Mouse (Mus musculus) kidney, embryonic 14.5 days (tissue): ENCODE results near the gene Nphp4. TPM values are rescaled to one million over a fixed set of nuclear protein-coding genes. Genes with fewer than 3 reads are reported as not detected.

Experiments
- ATAC-seq: fragments of 200-750 bp; cut with Nextera tagmentation; 2 replicates; pipeline ENCODE4 v1.8.0; 2017; ENCODE audit warnings: moderate number of reproducible peaks, mild to moderate bottlenecking, moderate TSS enrichment, moderate library complexity; ENCODE audit not compliant: low FRiP score, low TSS enrichment
- H3K27ac ChIP-seq: fragments of 300-500 bp; sonication (generic); 2 replicates; pipeline ENCODE4 v1.5.1; 2014; ENCODE audit warnings: low read depth, mild to moderate bottlenecking, low read length, moderate library complexity, mixed read lengths
- H3K27me3 ChIP-seq: fragments of 300-500 bp; sonication (generic); 2 replicates; pipeline ENCODE4 v1.6.1; 2014; ENCODE audit warnings: mild to moderate bottlenecking, low read length; ENCODE audit not compliant: control insufficient read depth, insufficient read depth
- H3K36me3 ChIP-seq: fragments of 300-500 bp; sonication (generic); 2 replicates; pipeline ENCODE4 v1.6.1; 2014; ENCODE audit warnings: low read length, mixed read lengths; ENCODE audit not compliant: control insufficient read depth, insufficient read depth
- H3K4me1 ChIP-seq: fragments of 300-500 bp; sonication (generic); 2 replicates; pipeline ENCODE4 v1.6.1; 2014; ENCODE audit warnings: low read length, mixed read lengths; ENCODE audit not compliant: control insufficient read depth, insufficient read depth
- H3K4me2 ChIP-seq: fragments of 300-500 bp; sonication (generic); replicated peaks from 2 replicates; pipeline ENCODE4 v1.6.1; 2014; ENCODE audit warnings: low read depth, mild to moderate bottlenecking, low read length
- H3K4me3 ChIP-seq: fragments of 300-500 bp; sonication (generic); 2 replicates; pipeline ENCODE4 v1.5.1; 2014; ENCODE audit warnings: mild to moderate bottlenecking, low read length
- H3K9ac ChIP-seq: fragments of 300-500 bp; sonication (generic); 2 replicates; pipeline ENCODE4 v1.6.1; 2014; ENCODE audit warnings: low read depth, mild to moderate bottlenecking, low read length, moderate library complexity
- H3K9me3 ChIP-seq: fragments of 300-500 bp; sonication (generic); 2 replicates; pipeline ENCODE4 v1.6.1; 2016; ENCODE audit warnings: low read length; ENCODE audit not compliant: control insufficient read depth
- WGBS: fragments of 180-500 bp; shearing (Covaris S2); extraction: QIAGEN DNeasy Blood & Tissue Kit; methylation state at CpG from one replicate; pipeline ENCODE4 v1.1.7; 2014; 5-methylcytosine and 5-hydroxymethylcytosine counted together
- polyA plus RNA-seq: library from polyadenylated mRNA; unstranded; fragments of >200 nt; fragmentation: Nextera tagmentation; extraction: Ambion mirVana; gene quantifications from 2 replicates; pipeline ENCODE4 v1.2.1, GENCODE M21; 2014

The Nphp4 gene
- polyA plus RNA-seq, 1 experiment from 2014 or later, result 3.7 TPM

- H3K9me3 ChIP-seq, result 0 out of 2 replicates have a peak, but pooled peaks cover 2% of the 10 kb centered on the region
- no peaks in the 10 kb centered on the region for H3K4me1 ChIP-seq
- ATAC-seq, result no peak
- H3K4me2 ChIP-seq, result no peak overlapping the region
- no peaks in the 10 kb centered on the region for H3K27me3 ChIP-seq
- peaks cover 7% of the 10 kb centered on the region; the same call in 1 of the 2 replicates for H3K36me3 ChIP-seq
- H3K4me3 ChIP-seq, result no peak overlapping the region
- no peak overlapping the region for H3K27ac ChIP-seq
- no peak overlapping the region for H3K9ac ChIP-seq
- 51% methylated on average over 20 of the region's 20 CpGs for WGBS
These were observed 17.9 kb downstream of the Nphp4 start for GRCm38 (mm10) chr4:152494360-152494879.

- Histone ChIP-seq H3K4me1 (no peaks in the 10 kb centered on the region), H3K36me3 (no peaks in the 10 kb centered on the region), H3K4me3 (no peak overlapping the region), H3K27ac (no peak overlapping the region), H3K27me3 (no peaks in the 10 kb centered on the region), H3K4me2 (no peak overlapping the region), H3K9me3 (no peaks in the 10 kb centered on the region), H3K9ac (no peak overlapping the region)
- no peak for ATAC-seq
- 40% methylated on average over 18 of the region's 18 CpGs for WGBS
These were observed 35.9 kb downstream of the Nphp4 start for GRCm38 (mm10) chr4:152512221-152512925.

GRCm38 (mm10) chr4:152514884-152515283 lies 38.4 kb downstream of the Nphp4 start:
- no peak overlapping the region for H3K27ac ChIP-seq
- ATAC-seq, result no peak
- H3K36me3 ChIP-seq, result no peaks in the 10 kb centered on the region
- no peak overlapping the region for H3K4me3 ChIP-seq
- H3K27me3 ChIP-seq, result no peaks in the 10 kb centered on the region
- no peaks in the 10 kb centered on the region for H3K9me3 ChIP-seq
- WGBS, result 65% methylated on average over 7 of the region's 7 CpGs
- no peak overlapping the region for H3K4me2 ChIP-seq
- no peaks in the 10 kb centered on the region for H3K4me1 ChIP-seq
- H3K9ac ChIP-seq, result no peak overlapping the region

- H3K27me3 ChIP-seq, result no peaks in the 10 kb centered on the region
- no peak for ATAC-seq
- 52% methylated on average over 10 of the region's 10 CpGs for WGBS
- H3K36me3 ChIP-seq, result no peaks in the 10 kb centered on the region
- H3K9me3 ChIP-seq, result no peaks in the 10 kb centered on the region
- no peak overlapping the region for H3K4me2 ChIP-seq
- H3K4me3 ChIP-seq, result no peak overlapping the region
- H3K4me1 ChIP-seq, result no peaks in the 10 kb centered on the region
- no peak overlapping the region for H3K27ac ChIP-seq
- H3K9ac ChIP-seq, result no peak overlapping the region
These were observed 42.6 kb downstream of the Nphp4 start for GRCm38 (mm10) chr4:152519106-152519505.

GRCm38 (mm10) chr4:152520083-152520482 lies 43.6 kb downstream of the Nphp4 start:
- H3K36me3 ChIP-seq, result no peaks in the 10 kb centered on the region
- no peaks in the 10 kb centered on the region for H3K9me3 ChIP-seq
- no peak for ATAC-seq
- H3K4me2 ChIP-seq, result no peak overlapping the region
- 34% methylated on average over 6 of the region's 6 CpGs for WGBS
- H3K4me1 ChIP-seq, result no peaks in the 10 kb centered on the region
- H3K27ac ChIP-seq, result no peak overlapping the region
- H3K4me3 ChIP-seq, result no peak overlapping the region
- no peak overlapping the region for H3K9ac ChIP-seq
- no peaks in the 10 kb centered on the region for H3K27me3 ChIP-seq

GRCm38 (mm10) chr4:152532872-152533271 lies 56.4 kb downstream of the Nphp4 start:
- Histone ChIP-seq H3K4me3 (no peak overlapping the region), H3K27ac (no peak overlapping the region), H3K4me1 (0 out of 2 replicates have a peak, but pooled peaks cover 5% of the 10 kb centered on the region), H3K36me3 (no peaks in the 10 kb centered on the region), H3K4me2 (no peak overlapping the region), H3K27me3 (no peaks in the 10 kb centered on the region), H3K9me3 (no peaks in the 10 kb centered on the region), H3K9ac (no peak overlapping the region)
- no peak for ATAC-seq
- WGBS, result 59% methylated on average over 9 of the region's 9 CpGs

- Histone ChIP-seq H3K4me2 (no peak overlapping the region), H3K27me3 (no peaks in the 10 kb centered on the region), H3K36me3 (0 out of 2 replicates have a peak, but pooled peaks cover 4% of the 10 kb centered on the region), H3K27ac (no peak overlapping the region), H3K9ac (no peak overlapping the region), H3K9me3 (no peaks in the 10 kb centered on the region), H3K4me1 (no peaks in the 10 kb centered on the region), H3K4me3 (no peak overlapping the region)
- 94% methylated on average over 12 of the region's 12 CpGs for WGBS
- no peak for ATAC-seq
These were observed 63.2 kb downstream of the Nphp4 start for GRCm38 (mm10) chr4:152539756-152540155.

- no peaks in the 10 kb centered on the region for H3K4me1 ChIP-seq
- H3K4me2 ChIP-seq, result no peak overlapping the region
- no peak overlapping the region for H3K4me3 ChIP-seq
- H3K9me3 ChIP-seq, result no peaks in the 10 kb centered on the region
- H3K27me3 ChIP-seq, result no peaks in the 10 kb centered on the region
- 14% methylated on average over 9 of the region's 9 CpGs for WGBS
- H3K9ac ChIP-seq, result no peak overlapping the region
- H3K27ac ChIP-seq, result no peak overlapping the region
- 0 out of 2 replicates have a peak, but pooled peaks cover 4% of the 10 kb centered on the region for H3K36me3 ChIP-seq
- ATAC-seq, result peak; percentile 78
These were observed 64.7 kb downstream of the Nphp4 start for GRCm38 (mm10) chr4:152541172-152541571.

GRCm38 (mm10) chr4:152542447-152542846 lies 65.9 kb downstream of the Nphp4 start:
- Histone ChIP-seq H3K27me3 (no peaks in the 10 kb centered on the region), H3K9me3 (no peaks in the 10 kb centered on the region), H3K4me2 (no peak overlapping the region), H3K4me1 (no peaks in the 10 kb centered on the region), H3K27ac (no peak overlapping the region), H3K9ac (no peak overlapping the region), H3K4me3 (no peak overlapping the region), H3K36me3 (0 out of 2 replicates have a peak, but pooled peaks cover 4% of the 10 kb centered on the region)
- WGBS, result 97% methylated on average over 11 of the region's 11 CpGs
- ATAC-seq, result no peak
